8 mouse cellular contexts compared by ENCODE assay signal in the genomic region with DNA sequence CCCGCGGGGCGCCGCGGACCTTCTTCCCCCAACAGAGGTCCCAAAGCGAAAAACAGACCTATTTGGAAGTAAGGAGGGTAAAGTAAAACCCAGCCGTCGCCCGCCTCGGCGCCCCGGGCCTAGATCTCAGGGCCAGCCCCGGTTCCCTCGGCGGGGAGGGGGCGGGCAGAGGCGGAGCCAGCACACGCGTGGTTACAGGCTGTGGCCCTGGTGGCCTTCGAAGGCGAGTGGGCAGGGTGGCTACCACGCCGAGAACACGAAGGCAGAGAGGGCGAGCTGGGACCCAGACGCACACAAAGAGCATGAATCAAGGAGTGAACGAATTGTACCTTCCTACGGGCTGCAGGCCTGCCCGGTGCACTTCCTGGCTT. TPM values are rescaled to one million over a fixed set of nuclear protein-coding genes. Genes with fewer than 3 reads are reported as not detected.
A peak's percentile ranks its signal among the peaks of the same experiment; 100 is the strongest.
DNase-seq lines count a peak whose midpoint lies in the region; ATAC-seq and TF ChIP-seq lines count a peak whose summit lies in the region.

No protein-coding gene starts in this region.

- peaks cover 5% of the 10 kb centered on the region for H3K4me1 ChIP-seq in lung, embryonic 15.5 days
- H3K4me1 ChIP-seq in forebrain, embryonic 12.5 days: peaks cover 8% of the 10 kb centered on the region
- H3K4me1 ChIP-seq in limb, embryonic 12.5 days (replicated peaks): peaks cover 11% of the 10 kb centered on the region
- H3K4me1 ChIP-seq in olfactory bulb, adult 2 months (ENCODE audit: control insufficient read depth, insufficient read depth, low read length): peaks cover 10% of the 10 kb centered on the region

- no peaks in the 10 kb centered on the region for H3K9me3 ChIP-seq in lung, embryonic 15.5 days
- no peaks in the 10 kb centered on the region for H3K9me3 ChIP-seq in forebrain, embryonic 12.5 days
- H3K9me3 ChIP-seq in limb, embryonic 12.5 days: no peaks in the 10 kb centered on the region

- peak overlapping the region; percentile 44 for H3K4me3 ChIP-seq in lung, embryonic 15.5 days
- peak overlapping the region; percentile 49 for H3K4me3 ChIP-seq in forebrain, embryonic 12.5 days (replicated peaks)
- peak overlapping the region; percentile 49 for H3K4me3 ChIP-seq in limb, embryonic 12.5 days (replicated peaks)
- peak overlapping the region; percentile 60 for H3K4me3 ChIP-seq in olfactory bulb, adult 2 months (ENCODE audit: insufficient read depth, low read depth, low read length)

- H3K27ac ChIP-seq in lung, embryonic 15.5 days: no peak overlapping the region
- no peak overlapping the region for H3K27ac ChIP-seq in forebrain, embryonic 12.5 days
- H3K27ac ChIP-seq in limb, embryonic 12.5 days: no peak overlapping the region; the same call in 1 of the 2 replicates
- peak overlapping the region; percentile 53; the same call in 1 of the 2 replicates for H3K27ac ChIP-seq in olfactory bulb, adult 2 months (ENCODE audit: insufficient read depth, low read depth, low read length)

- H3K9ac ChIP-seq in lung, embryonic 15.5 days: peak overlapping the region; percentile 46
- peak overlapping the region; percentile 70 for H3K9ac ChIP-seq in forebrain, embryonic 12.5 days
- peak overlapping the region; percentile 81 for H3K9ac ChIP-seq in limb, embryonic 12.5 days (replicated peaks)

- no peak for DNase-seq in lung, postnatal 4 days
- DNase-seq in layer of hippocampus, adult 9-10 months (ENCODE audit: low spot score): no peak
- DNase-seq in cerebellum, postnatal 25 days: no peak
- no peak for DNase-seq in lung, postnatal 36 days

- 19% methylated on average over 29 of the region's 29 CpGs for WGBS in lung, embryonic 15.5 days
- 20% methylated on average over 28 of the region's 29 CpGs for WGBS in forebrain, embryonic 12.5 days
- 19% methylated on average over 29 of the region's 29 CpGs for WGBS in limb, embryonic 12.5 days
- WGBS in olfactory bulb, adult 2 months: 16% methylated on average over 29 of the region's 29 CpGs

- TF ChIP-seq POLR2A in olfactory bulb, adult 2 months (IDR thresholded peaks at IDR 0.05; ENCODE audit: insufficient read depth, low read depth, low read length): peak; percentile 48; the same call in 1 of the 2 replicates

- peak; percentile 79 for ATAC-seq in lung, embryonic 15.5 days (ENCODE audit: borderline replicate concordance, extremely low read depth, low FRiP score, low TSS enrichment)
- ATAC-seq in forebrain, embryonic 12.5 days (ENCODE audit: low FRiP score): peak; percentile 83
- ATAC-seq in limb, embryonic 12.5 days (ENCODE audit: insufficient number of reproducible peaks, insufficient read depth, low FRiP score, low TSS enrichment, low read depth): peak; percentile 67

- H3K36me3 ChIP-seq in lung, embryonic 15.5 days: no peaks in the 10 kb centered on the region
- H3K36me3 ChIP-seq in forebrain, embryonic 12.5 days (replicated peaks): no peaks in the 10 kb centered on the region
- H3K36me3 ChIP-seq in limb, embryonic 12.5 days: no peaks in the 10 kb centered on the region

- TF ChIP-seq CTCF in olfactory bulb, adult 2 months (IDR thresholded peaks at IDR 0.05; ENCODE audit: insufficient read depth, low read depth, low read length): no peak

- H3K4me2 ChIP-seq in lung, embryonic 15.5 days: peak overlapping the region; percentile 86
- H3K4me2 ChIP-seq in forebrain, embryonic 12.5 days: peak overlapping the region; percentile 76
- H3K4me2 ChIP-seq in limb, embryonic 12.5 days: peak overlapping the region; percentile 70

- H3K27me3 ChIP-seq in lung, embryonic 15.5 days: no peaks in the 10 kb centered on the region; the same call in 1 of the 2 replicates
- H3K27me3 ChIP-seq in forebrain, embryonic 12.5 days: peaks cover 31% of the 10 kb centered on the region
- H3K27me3 ChIP-seq in limb, embryonic 12.5 days: peaks cover 6% of the 10 kb centered on the region; the same call in 1 of the 2 replicates

RNA-seq across cellular contexts. Expression of a gene that starts 0.4 kb away (rescaled TPM):
- polyA plus RNA-seq in lung, embryonic 15.5 days (2015; fragmentation: Nextera tagmentation; extraction: Ambion mirVana): 1.2 and 2.0 TPM in 2 replicates
- polyA plus RNA-seq in forebrain, embryonic 12.5 days (2016; fragmentation: Nextera tagmentation; extraction: Ambion mirVana): 1.9 and 2.0 TPM in 2 replicates
- polyA plus RNA-seq in limb, embryonic 12.5 days (2016; fragmentation: Nextera tagmentation; extraction: Ambion mirVana): 1.0 and 2.9 TPM in 2 replicates
- not detected in 2 replicates for polyA plus RNA-seq in olfactory bulb, adult 2 months (2012; ENCODE audit: insufficient read depth, insufficient read length, low replicate concordance, missing spikeins)
